Mouse (Mus musculus) embryonic facial prominence, embryonic 15.5 days (tissue): ENCODE data around the gene Dcaf5. TPM values are rescaled to one million over a fixed set of nuclear protein-coding genes. Genes with fewer than 3 reads are reported as not detected.

Experiments used
- ATAC-seq: fragments of 200-750 bp; cut with Nextera tagmentation; 2 replicates; pipeline ENCODE4 v1.8.0; 2017; ENCODE audit warnings: low read depth, moderate TSS enrichment; ENCODE audit not compliant: insufficient number of reproducible peaks, low FRiP score, low TSS enrichment
- H3K27ac ChIP-seq: fragments of 300-500 bp; sonication (generic); replicated peaks from 2 replicates; pipeline ENCODE4 v1.5.1; 2015; ENCODE audit warnings: mild to moderate bottlenecking, inconsistent platforms
- H3K27me3 ChIP-seq: fragments of 300-500 bp; sonication (generic); 2 replicates; pipeline ENCODE4 v1.6.1; 2015; ENCODE audit warnings: inconsistent platforms
- H3K36me3 ChIP-seq: fragments of 300-500 bp; sonication (generic); 2 replicates; pipeline ENCODE4 v1.6.1; 2015; ENCODE audit warnings: mild to moderate bottlenecking, inconsistent platforms
- H3K4me1 ChIP-seq: fragments of 300-500 bp; sonication (generic); 2 replicates; pipeline ENCODE4 v1.6.1; 2015; ENCODE audit warnings: inconsistent platforms
- H3K4me2 ChIP-seq: fragments of 300-500 bp; sonication (generic); replicated peaks from 2 replicates; pipeline ENCODE4 v1.6.1; 2015; ENCODE audit warnings: mild to moderate bottlenecking, inconsistent platforms
- H3K4me3 ChIP-seq: fragments of 300-500 bp; sonication (generic); replicated peaks from 2 replicates; pipeline ENCODE4 v1.5.1; 2015; ENCODE audit warnings: mild to moderate bottlenecking, inconsistent platforms
- H3K9ac ChIP-seq: fragments of 300-500 bp; sonication (generic); 2 replicates; pipeline ENCODE4 v1.6.1; 2015; ENCODE audit warnings: inconsistent platforms
- H3K9me3 ChIP-seq: fragments of 300-500 bp; sonication (generic); replicated peaks from 2 replicates; pipeline ENCODE4 v1.6.1; 2016; ENCODE audit warnings: inconsistent platforms
- WGBS: fragments of 180-500 bp; shearing (Covaris S2); methylation state at CpG from one replicate; pipeline ENCODE4 v1.1.7; 2015; 5-methylcytosine and 5-hydroxymethylcytosine counted together
- polyA plus RNA-seq: library from polyadenylated mRNA; unstranded; fragments of >200 nt; fragmentation: Nextera tagmentation; extraction: Ambion mirVana; gene quantifications from 2 replicates; pipeline ENCODE4 v1.2.1, GENCODE M21; 2015

The Dcaf5 gene
- polyA plus RNA-seq, 1 experiment from 2014 or later: 13.7 TPM

GRCm38 (mm10) chr12:80379393-80379792 lies 57.0 kb downstream of the Dcaf5 start:
- WGBS: 74% methylated on average over 4 of the region's 4 CpGs
- Histone ChIP-seq H3K4me3 (no peak overlapping the region), H3K4me2 (no peak overlapping the region), H3K36me3 (peaks cover 36% of the 10 kb centered on the region), H3K27ac (peak overlapping the region; percentile 65), H3K4me1 (peaks cover 5% of the 10 kb centered on the region; the same call in 1 of the 2 replicates), H3K9me3 (no peaks in the 10 kb centered on the region), H3K27me3 (no peaks in the 10 kb centered on the region), H3K9ac (no peak overlapping the region)
- ATAC-seq: 0 out of 2 replicates have a peak, but pooled peaks have one; percentile 14

- 44% methylated on average over 1 of the region's 1 CpGs for WGBS
- no peaks in the 10 kb centered on the region for H3K9me3 ChIP-seq
Measured at GRCm38 (mm10) chr12:80377604-80378003, 58.8 kb downstream of the Dcaf5 start.

DNA sequence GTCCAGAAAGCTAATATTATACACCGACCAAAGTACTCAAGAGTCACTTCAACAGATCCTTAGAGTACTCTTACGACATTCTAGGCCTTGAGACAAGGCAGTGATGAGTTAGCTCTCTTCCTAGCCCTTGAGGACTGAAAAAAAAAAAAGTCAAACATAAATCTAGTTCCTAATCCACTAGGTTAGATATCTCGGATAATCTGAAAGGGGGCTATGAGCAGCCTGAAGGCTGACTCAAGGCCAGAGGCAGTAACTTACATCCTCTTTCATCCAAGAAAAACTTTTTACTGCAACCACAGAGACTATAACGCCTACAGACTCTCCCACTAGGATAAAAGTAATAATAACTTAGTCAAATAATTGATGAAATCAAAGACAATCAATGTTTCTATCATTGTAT lies 60.7 kb downstream of the Dcaf5 start:
- WGBS: 95% methylated on average over 4 of the region's 4 CpGs
- Histone ChIP-seq H3K36me3 (peaks cover 36% of the 10 kb centered on the region), H3K4me2 (no peak overlapping the region), H3K4me1 (peaks cover 5% of the 10 kb centered on the region; the same call in 1 of the 2 replicates), H3K27ac (no peak overlapping the region), H3K4me3 (no peak overlapping the region), H3K9ac (no peak overlapping the region), H3K27me3 (no peaks in the 10 kb centered on the region), H3K9me3 (no peaks in the 10 kb centered on the region)
- no peak for ATAC-seq

More at GRCm38 (mm10) chr12:80377604-80378003, 58.8 kb downstream of the Dcaf5 start:
- Histone ChIP-seq H3K4me2 (no peak overlapping the region), H3K9ac (no peak overlapping the region), H3K4me1 (peaks cover 5% of the 10 kb centered on the region; the same call in 1 of the 2 replicates), H3K27ac (no peak overlapping the region), H3K36me3 (peaks cover 38% of the 10 kb centered on the region), H3K27me3 (no peaks in the 10 kb centered on the region), H3K4me3 (no peak overlapping the region)
- no peak for ATAC-seq

GRCm38 (mm10) chr12:80374736-80375135 lies 61.7 kb downstream of the Dcaf5 start:
- Histone ChIP-seq H3K9ac (no peak overlapping the region), H3K36me3 (peaks cover 36% of the 10 kb centered on the region), H3K27me3 (no peaks in the 10 kb centered on the region), H3K4me3 (no peak overlapping the region), H3K9me3 (no peaks in the 10 kb centered on the region), H3K27ac (no peak overlapping the region), H3K4me1 (no peaks in the 10 kb centered on the region), H3K4me2 (no peak overlapping the region)
- 84% methylated on average over 2 of the region's 2 CpGs for WGBS
- ATAC-seq: no peak

- no peaks in the 10 kb centered on the region for H3K27me3 ChIP-seq
- ATAC-seq: no peak
- 90% methylated on average over 8 of the region's 8 CpGs for WGBS
- H3K9me3 ChIP-seq: no peaks in the 10 kb centered on the region
- no peak overlapping the region for H3K4me3 ChIP-seq
- H3K4me2 ChIP-seq: no peak overlapping the region
- H3K27ac ChIP-seq: no peak overlapping the region
- H3K9ac ChIP-seq: no peak overlapping the region
- H3K4me1 ChIP-seq: no peaks in the 10 kb centered on the region
- peaks cover 26% of the 10 kb centered on the region for H3K36me3 ChIP-seq
Measured at GRCm38 (mm10) chr12:80372946-80373345, 63.5 kb downstream of the Dcaf5 start.

DNA sequence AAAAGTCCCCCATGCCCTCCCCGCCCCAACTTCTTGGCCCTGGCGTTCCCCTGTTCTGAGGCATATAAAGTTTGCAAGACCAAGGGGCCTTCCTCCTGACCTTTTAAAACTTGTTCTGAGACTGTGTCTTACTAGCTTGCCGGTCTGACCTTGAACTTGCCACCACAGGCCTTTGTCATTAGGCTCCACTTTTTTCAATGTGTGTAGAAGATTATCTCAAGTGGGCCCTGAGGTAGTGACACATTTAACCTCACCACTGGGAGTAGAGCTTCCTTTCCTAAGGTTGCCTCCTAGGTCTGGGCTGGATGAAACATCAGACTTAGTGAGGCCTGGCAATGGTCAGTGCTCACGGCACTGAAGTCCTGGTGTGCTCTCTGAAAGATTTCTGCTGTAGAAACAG lies 69.2 kb downstream of the Dcaf5 start:
- H3K4me2 ChIP-seq: no peak overlapping the region
- peaks cover 14% of the 10 kb centered on the region; the same call in 1 of the 2 replicates for H3K36me3 ChIP-seq
- H3K9me3 ChIP-seq: no peaks in the 10 kb centered on the region
- WGBS: 82% methylated on average over 4 of the region's 4 CpGs
- peaks cover 18% of the 10 kb centered on the region for H3K4me1 ChIP-seq
- H3K9ac ChIP-seq: no peak overlapping the region
- no peak overlapping the region for H3K4me3 ChIP-seq
- no peaks in the 10 kb centered on the region for H3K27me3 ChIP-seq
- H3K27ac ChIP-seq: no peak overlapping the region
- ATAC-seq: no peak

- peak overlapping the region; percentile 86 for H3K27ac ChIP-seq
- H3K27me3 ChIP-seq: no peaks in the 10 kb centered on the region
- no peaks in the 10 kb centered on the region for H3K9me3 ChIP-seq
- H3K4me2 ChIP-seq: no peak overlapping the region
- no peak overlapping the region for H3K9ac ChIP-seq
- peaks cover 18% of the 10 kb centered on the region for H3K4me1 ChIP-seq
- peak; percentile 84 for ATAC-seq
- peaks cover 18% of the 10 kb centered on the region for H3K36me3 ChIP-seq
- 8% methylated on average over 3 of the region's 3 CpGs for WGBS
- H3K4me3 ChIP-seq: no peak overlapping the region
Measured at GRCm38 (mm10) chr12:80366004-80366480, 70.4 kb downstream of the Dcaf5 start.

DNA sequence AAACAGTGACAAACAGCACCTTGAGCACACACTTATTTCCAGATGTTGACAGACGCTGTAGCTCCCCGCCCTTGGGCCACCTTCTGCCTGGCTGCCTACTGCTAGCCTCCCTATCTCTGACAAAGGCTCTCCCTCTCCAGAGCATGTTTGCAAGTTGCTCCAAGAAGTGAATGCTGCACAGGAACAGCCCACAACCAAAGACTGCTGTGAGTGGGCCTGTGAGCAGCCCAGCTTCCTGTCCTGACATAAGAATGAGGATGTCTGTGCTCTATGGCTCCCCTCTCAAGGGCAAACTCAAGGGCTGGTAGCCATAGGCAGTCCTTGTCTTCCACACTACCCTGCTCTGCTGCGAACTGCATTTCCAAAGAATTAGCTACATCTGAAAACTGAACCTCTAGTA lies 71.1 kb downstream of the Dcaf5 start:
- Histone ChIP-seq H3K27me3 (no peaks in the 10 kb centered on the region), H3K9me3 (no peaks in the 10 kb centered on the region), H3K27ac (peak overlapping the region; percentile 86), H3K36me3 (peaks cover 18% of the 10 kb centered on the region), H3K9ac (no peak overlapping the region), H3K4me2 (no peak overlapping the region), H3K4me3 (no peak overlapping the region), H3K4me1 (peaks cover 18% of the 10 kb centered on the region)
- 66% methylated on average over 3 of the region's 3 CpGs for WGBS
- no peak for ATAC-seq

DNA sequence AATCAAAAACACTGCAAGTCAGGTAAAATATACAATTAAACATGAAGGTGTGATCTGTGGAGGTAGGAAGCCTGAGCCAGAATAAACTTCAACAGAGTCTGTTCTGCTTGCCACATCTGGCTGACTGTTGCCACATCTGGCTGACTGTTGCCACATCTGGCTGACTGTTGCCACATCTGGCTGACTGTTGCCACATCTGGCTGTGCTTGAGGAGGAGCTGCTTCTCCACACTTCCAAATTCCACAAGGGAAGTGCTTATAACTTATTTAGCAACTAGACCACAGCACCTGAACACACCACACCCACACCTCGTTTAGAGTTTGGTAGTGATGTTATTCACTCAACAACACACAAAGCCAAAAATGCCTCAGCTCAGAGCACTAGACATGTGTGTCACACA lies 74.7 kb downstream of the Dcaf5 start:
- WGBS: 49% methylated on average over 1 of the region's 1 CpGs
- H3K4me1 ChIP-seq: peaks cover 15% of the 10 kb centered on the region
- H3K27me3 ChIP-seq: no peaks in the 10 kb centered on the region
- H3K27ac ChIP-seq: no peak overlapping the region
- H3K9me3 ChIP-seq: no peaks in the 10 kb centered on the region
- H3K4me2 ChIP-seq: no peak overlapping the region
- H3K4me3 ChIP-seq: no peak overlapping the region
- H3K36me3 ChIP-seq: peaks cover 22% of the 10 kb centered on the region
- no peak overlapping the region for H3K9ac ChIP-seq
- ATAC-seq: no peak

- no peak overlapping the region for H3K27ac ChIP-seq
- H3K9me3 ChIP-seq: no peaks in the 10 kb centered on the region
- 48% methylated on average over 5 of the region's 5 CpGs for WGBS
- ATAC-seq: no peak
- peaks cover 22% of the 10 kb centered on the region for H3K36me3 ChIP-seq
- H3K4me3 ChIP-seq: no peak overlapping the region
- H3K4me1 ChIP-seq: peaks cover 8% of the 10 kb centered on the region
- H3K27me3 ChIP-seq: no peaks in the 10 kb centered on the region
- no peak overlapping the region for H3K9ac ChIP-seq
- no peak overlapping the region for H3K4me2 ChIP-seq
Measured at GRCm38 (mm10) chr12:80360321-80360720, 76.1 kb downstream of the Dcaf5 start.

DNA sequence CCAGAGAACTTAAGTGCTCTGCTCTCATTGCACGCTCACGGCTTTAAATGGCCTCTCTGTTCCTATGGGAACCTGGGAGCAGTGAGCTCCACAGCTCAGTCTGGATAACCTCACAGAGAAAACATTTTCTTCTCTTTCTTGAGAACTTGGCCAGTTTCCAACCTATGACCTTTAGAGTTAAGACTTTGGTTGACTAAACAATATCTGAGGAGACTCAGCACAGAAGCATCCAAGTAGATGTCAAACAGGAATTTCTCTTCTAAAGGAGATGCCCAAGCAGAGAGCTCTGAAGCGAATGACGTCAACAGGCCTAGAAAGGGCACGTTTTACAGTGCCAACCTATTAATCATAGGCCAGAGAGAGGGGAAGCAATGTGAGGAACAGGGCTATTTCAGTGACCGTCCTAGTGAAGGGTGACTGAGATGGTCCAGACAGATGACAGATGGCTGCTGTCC lies 91.6 kb downstream of the Dcaf5 start:
- 60% methylated on average over 6 of the region's 6 CpGs for WGBS
- ATAC-seq: no peak
- no peaks in the 10 kb centered on the region for H3K27me3 ChIP-seq
- H3K36me3 ChIP-seq: peaks cover 24% of the 10 kb centered on the region
- 0 out of 2 replicates have a peak, but pooled peaks cover 6% of the 10 kb centered on the region for H3K4me1 ChIP-seq
- H3K9ac ChIP-seq: no peak overlapping the region
- no peaks in the 10 kb centered on the region for H3K9me3 ChIP-seq
- no peak overlapping the region for H3K27ac ChIP-seq
- no peak overlapping the region for H3K4me3 ChIP-seq
- no peak overlapping the region for H3K4me2 ChIP-seq

DNA sequence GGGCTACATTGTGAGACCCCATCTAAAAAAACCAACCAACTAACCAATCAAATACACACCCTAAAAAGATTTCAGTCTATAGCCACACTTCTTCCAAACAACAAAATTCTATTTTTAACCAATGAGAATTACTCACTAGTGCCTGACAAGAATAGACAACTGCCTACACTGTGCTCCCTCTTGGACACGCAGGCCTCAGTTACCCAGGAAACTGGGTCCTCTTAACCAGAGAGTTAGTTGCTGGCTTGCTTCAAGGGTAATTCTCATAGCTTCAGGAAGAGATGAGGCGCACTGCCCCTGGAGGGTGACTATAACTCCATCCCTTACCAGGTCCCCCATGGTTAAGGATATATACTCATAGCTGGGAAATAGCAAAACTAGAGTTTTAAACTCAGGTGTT lies 95.5 kb downstream of the Dcaf5 start:
- Histone ChIP-seq H3K27ac (no peak overlapping the region), H3K27me3 (no peaks in the 10 kb centered on the region), H3K4me3 (no peak overlapping the region), H3K36me3 (peaks cover 41% of the 10 kb centered on the region), H3K4me1 (0 out of 2 replicates have a peak, but pooled peaks cover 6% of the 10 kb centered on the region), H3K4me2 (no peak overlapping the region), H3K9me3 (no peaks in the 10 kb centered on the region), H3K9ac (no peak overlapping the region)
- WGBS: 88% methylated on average over 2 of the region's 2 CpGs
- ATAC-seq: no peak
